Mouse (Mus musculus): Measurements from ENCODE around the gene Agl.
A peak's percentile ranks its signal among the peaks of the same experiment; 100 is the strongest.
"Not testable (repeated sequence)": the region's sequence is repeated elsewhere in the genome, so short reads cannot be mapped to it uniquely, and the experiment has no call there.

Gene Agl

DNA sequence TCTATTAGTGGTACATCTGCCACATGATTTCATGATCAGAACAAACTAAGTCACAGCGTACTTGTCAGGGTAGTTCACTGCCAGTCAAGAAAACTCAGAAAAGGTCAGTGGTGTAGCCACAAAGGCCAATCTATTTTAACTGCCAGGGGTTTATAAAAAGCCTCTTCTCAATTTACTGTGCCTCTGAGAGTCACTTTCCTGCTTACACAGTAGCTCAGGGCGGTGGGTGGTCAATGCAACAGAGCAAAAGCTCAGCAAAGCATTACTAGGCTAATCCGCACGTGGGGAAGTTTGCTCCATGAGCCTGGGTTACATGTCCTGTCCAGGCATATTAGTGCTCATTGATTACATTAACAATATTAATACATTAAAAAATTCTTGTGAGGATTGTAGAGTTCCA lies 8.0 kb upstream of the Agl start:
- no peak for DNase-seq (ENCODE audit: low read depth)

DNA sequence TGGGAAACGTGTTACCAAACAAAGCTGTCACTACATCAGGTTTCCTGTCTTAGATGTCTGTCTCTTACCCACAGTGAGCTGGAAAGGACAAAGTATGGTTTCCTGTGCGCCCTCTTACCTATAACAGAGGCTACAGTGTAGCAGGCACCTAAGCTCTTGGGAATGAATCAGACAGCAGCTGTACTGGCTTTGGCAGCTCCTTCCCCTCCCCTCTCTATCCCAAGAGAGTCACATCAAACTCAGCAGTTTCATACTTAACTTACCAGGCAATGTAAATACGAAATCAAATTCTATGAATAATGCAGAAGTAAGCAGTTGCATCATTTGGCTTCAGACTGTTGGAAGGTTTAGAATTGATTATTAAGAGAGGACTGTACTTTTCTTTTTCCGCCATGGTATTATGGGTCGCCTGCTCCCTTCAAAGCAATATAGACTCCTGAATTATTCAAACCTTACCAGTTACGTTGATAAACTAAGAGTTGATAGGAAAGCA lies 7.4 kb upstream of the Agl start:
- no peak for DNase-seq (ENCODE audit: low read depth)

DNA sequence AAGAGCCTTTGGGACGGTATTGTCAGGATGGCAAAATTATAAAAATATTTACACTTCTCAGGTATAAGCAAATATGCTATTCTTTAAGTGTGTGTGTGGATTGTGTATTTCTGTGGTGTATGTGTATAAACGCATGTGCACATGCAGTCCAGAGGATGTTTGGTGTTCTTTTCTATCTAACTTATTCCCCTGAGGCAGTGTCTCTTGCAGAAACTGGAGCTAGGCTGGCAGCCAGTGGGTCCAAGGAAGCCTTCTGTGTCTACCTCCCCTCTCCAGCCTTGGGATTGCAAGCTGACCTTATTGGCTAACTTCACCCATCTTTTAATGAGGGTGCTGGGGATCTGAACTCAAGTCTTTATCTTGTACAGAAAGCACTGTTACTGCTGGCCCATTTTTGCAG lies 5.0 kb upstream of the Agl start:
- no peak for DNase-seq (ENCODE audit: low read depth)

DNA sequence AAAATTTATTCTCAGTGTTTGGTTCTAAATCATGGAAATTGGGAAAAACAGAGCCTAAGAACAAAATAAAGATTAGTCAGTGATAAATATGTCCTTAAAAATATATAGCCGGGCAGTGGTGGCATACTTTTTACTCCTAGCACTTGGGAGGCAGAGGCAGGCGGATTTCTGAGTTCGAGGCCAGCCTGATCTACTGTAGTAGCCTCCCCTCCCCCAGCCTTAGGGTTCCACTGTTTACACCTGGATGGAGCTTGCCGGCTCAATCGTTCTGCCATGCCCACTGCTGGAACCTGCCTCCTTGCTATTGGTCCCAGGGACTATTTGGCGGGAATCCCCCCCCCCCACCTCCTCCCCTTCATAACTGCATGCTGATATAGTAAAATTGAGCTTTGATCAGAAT lies 2.4 kb upstream of the Agl start:
- not testable (repeated sequence) for DNase-seq (ENCODE audit: low read depth)

DNA sequence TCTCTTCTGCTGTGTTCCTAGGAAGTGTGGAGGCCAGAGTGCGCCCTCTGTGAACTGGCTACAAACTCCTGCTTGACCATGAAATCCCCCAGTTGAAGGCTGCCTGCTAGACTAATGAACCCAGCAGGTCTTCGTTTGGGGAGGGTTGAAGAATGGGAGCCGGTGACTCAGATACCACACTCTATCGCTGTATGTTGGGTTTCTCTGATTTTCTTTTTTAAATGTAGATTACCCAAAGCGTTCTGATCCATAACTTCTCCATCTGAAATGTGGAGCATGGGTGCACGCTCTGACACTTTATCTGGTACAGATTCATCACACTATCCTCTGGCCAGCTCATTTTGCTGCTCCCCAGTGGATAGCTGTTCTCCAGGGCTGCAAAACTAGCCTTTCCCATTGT lies 1.3 kb upstream of the Agl start:
- DNase-seq (ENCODE audit: low read depth) = no peak

DNA sequence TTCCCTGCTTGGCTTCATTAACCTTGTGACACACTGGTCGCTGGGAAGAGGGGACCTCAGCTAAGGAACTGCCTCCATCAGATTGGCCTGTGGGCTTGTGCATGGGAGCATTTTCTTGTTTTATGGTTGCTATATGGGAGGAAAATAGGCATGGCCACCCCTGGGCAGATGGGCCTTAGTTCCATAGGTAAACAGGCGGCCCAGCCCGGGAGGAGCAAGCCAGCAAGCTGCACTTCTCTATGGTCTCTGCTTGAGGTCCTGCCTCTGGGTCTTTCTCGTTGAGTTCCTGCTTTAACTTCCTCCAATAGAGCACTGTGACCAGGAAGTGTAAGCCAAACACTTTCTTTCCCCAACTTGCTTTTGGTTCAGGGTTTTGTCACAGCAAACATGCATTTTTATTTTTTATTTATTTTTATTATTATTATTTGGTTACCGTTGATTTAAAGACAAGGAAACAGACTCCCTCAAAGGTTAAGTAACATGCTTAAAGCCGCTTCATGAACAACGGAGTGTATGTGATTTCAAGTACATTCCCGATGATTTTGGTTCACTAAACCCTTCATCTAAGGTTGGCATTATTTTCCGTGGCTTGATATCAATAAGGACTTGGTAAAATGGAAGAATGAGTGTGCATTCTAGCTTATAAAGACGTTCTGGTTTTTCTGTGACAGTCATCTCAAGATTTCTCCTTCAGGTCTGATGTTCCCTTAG lies 696 bp upstream of the Agl start:
- DNase-seq (ENCODE audit: low read depth) = no peak

DNA sequence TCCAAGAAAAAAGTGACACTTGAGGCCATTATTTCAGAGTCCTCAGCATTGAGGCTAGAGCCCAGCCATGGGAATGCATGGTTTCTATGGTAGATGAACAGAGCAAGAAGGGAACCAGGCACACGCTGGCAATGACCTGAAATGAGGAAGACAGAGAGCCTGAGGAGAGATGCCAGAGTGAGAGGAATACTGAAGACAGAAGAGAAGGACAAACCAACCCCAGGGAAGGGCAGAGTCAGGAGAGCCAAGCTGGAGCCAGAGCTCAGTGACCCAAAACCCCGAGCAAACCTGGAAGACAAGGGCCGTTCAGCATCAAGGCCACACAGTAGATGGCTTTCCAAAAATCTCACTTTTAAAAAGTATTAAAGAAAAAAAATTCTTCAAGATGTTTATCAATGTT lies 2.1 kb downstream of the Agl start:
- DNase-seq (ENCODE audit: low read depth) = no peak

DNA sequence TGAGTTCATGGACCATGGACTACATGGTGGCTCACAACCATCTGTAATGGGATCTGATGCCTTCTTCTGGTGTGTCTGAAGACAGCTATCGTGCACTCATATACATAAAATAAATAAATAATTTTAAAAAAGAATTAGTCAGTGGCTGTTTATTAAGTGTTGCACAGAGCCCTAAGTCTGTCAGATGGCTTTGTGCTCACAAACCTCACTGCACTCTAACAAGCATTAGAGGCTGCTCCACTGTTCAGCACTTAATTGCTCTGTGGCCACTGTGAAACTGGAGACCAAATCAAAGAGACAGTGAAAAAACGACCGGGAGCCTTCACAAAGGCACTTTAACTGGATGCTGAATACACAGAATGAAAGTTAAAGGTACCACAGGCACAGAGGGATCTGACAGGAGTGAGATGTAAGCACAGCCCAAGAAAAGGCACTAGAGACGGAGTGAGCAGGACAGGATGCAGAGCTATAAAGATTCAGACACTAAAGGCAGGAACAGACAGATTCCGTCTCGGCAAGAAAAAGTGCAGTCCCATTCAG lies 3.1 kb downstream of the Agl start:
- DNase-seq (ENCODE audit: low read depth) = no peak

DNA sequence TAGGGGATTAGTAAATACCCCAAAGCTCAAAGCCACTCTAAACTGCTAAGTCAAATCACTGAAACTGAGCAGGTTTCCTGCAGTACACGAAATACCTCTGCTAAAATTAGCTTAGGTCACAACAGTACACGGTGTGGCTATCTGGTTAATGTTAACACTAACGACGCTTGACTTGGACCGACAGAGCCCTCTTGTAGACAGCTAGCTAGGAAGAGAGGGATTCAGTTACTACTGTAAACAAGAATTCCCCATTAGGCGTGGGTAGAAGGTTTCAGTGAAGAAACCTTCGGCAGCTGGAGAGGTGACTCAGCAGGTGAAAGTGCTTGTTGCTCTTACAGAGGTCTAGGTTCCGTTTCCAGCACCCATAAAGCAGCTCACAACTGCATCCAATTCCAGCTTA lies 6.2 kb downstream of the Agl start:
- DNase-seq (ENCODE audit: low read depth) = no peak

DNA sequence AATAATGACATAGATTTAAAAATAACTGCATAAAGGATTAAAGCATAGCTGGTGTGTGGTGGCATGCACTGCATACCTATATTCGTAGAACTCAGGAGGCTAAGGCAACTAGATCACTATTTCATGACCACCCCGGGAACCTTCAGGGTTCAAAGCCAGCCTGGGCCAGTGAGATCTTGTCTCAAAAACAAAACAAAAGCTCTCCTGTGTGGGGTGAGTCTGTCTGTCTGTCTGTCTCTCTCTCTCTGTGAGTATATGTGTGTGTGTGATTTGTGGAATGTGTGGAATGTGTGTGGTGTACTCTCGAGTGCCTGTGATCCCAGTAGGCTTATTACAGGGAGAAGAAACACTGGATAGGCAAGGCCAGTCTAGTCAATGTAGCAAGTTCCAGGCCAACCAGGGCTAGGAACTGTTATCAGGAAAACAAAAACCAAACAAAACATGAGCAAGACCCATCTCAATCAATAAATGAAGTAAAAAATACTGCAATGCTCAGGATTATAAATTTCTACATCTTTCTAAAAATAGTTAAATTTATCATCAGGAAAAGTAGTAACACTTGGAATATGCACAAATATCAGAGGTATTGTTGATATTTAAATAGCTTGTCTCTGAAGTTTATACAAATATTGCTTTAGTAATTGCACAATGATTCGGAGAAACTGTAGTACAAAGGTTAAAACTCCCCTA lies 9.0 kb downstream of the Agl start:
- no peak for DNase-seq (ENCODE audit: low read depth)

DNA sequence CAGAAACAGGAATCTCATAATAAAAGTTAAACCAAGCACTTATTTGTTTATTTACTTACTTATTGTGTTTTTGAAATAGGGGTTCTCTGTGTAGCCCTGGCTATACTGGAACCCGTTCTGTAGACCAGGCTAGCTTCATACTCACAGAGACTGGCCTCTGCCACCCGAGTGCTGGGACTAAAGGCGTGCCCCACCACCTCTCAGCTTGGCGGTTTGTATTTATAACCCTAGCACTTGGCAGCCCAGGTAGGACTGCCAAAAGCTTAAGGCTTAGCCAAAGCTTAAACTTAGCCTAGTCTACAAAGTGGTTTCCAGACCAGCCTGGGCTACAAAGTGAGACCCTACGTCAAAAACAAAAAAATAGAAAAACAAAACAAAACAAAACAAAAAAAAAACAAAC lies 19.1 kb downstream of the Agl start:
- no peak for DNase-seq (ENCODE audit: low read depth)

DNA sequence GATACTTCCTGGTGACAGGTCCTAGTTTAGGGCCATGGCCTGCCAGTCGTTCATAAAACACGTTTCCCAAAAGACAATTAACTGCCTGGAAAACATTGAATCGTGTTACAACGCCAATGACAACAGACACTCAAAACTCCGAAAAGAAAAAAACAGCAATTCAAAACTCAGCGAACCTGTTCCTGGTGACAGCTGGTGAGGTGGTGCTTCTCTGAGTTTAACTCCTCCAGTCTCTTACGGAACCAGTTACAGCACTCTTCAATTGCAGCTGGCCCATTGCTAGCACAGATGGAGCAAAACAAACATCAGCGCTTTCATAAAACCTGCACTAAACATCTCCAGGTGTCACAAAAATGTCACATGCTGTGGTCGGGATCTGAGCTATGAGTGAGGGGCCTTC lies 21.4 kb downstream of the Agl start:
- no peak for DNase-seq (ENCODE audit: low read depth)

DNA sequence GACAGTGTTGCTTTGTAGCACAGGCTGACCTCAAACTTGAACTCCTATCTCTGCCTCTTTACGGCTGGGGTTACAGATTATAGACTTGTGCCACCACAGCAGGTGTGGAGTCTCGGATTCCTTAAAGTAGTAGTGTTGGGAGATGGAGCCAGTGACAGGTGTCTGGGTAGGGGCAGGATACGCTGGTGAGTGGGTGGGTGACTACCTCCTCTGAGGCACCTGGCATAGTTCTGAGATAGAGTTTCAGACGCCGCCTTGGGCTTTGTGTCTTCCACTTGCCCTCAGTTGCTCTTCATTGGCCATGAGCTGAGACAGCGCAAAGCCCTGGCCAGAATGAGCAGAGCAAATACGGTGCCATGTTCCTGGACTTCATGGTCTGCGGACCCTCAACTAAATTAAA lies 22.1 kb downstream of the Agl start:
- DNase-seq (ENCODE audit: low read depth) = no peak

DNA sequence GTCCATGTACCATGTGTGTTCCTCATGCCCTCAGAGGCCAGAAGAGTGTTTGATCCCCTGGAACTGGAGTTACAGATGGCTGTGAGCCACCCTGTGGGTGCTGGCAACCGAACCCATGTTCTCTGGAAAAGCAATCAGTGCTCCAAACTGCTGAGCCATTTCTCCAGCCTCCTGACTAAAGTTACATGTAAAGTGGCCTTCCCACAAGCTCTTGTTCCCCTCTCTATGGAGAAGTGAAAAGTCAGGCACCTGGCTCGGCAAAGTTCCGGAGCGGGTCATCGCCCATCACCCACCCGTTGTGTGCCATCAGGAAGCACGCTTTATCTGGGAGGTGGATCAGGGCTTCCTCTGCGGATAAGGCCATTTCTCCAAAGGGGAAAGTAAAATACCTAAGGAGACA lies 23.2 kb downstream of the Agl start:
- DNase-seq (ENCODE audit: low read depth) = no peak

DNA sequence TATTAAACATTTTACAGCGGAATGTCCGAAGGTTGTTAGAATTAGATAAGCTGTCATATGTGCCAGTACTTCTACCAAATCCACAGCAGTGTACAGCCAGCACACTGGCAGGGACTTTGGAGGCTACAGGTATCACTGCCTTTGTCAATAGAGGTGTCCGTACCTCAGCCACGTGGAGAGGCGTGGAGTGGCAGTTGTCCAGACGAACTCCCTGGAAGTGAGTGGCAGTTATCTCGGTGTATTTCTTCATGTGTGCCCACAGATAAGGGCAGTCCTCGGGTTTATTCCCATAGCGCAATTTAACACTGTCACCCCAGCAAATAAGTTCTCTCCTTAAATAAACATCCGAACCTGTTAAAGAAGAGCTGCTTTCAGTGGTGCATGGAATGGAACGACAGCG lies 23.7 kb downstream of the Agl start:
- DNase-seq (ENCODE audit: low read depth) = no peak

DNA sequence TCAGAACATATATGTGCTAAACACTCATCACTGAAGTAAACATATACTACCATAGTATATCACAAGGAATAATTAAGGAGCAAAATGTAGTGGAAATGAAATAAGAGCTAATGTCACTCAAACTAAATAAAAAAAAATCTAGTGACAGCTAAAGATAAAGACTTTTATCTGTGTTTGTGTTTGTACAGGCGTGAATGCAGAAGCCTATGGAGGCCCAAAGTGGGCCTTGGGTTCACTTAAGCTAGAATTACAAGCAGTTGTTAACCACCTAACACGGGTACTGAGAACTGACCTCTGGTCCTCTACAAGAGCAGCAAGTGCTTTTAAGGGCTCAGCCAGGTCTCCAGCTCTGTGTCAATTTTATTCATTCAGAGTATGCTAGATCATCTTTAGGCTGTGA lies 31.0 kb downstream of the Agl start:
- DNase-seq (ENCODE audit: low read depth) = no peak

DNA sequence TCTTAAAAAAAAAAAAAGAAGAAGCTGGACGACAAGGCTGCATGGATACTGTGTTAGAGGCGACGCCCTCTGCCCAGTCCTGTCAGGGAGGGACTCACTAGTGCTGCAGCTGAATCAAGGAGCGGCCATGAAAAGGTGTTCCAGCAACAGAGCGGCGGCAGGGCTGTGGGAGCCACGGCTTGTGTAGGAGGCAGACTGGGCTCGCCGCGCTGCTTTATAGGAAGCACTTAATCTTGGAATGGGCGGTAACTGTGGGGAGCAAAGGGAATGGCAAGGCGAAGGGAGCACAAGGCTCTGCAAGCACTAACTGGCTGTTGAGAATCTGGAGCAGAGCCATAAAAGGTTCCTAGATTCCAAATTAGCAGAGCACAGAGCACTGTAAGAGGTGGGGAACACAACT lies 34.1 kb downstream of the Agl start:
- DNase-seq (ENCODE audit: low read depth) = no peak

DNA sequence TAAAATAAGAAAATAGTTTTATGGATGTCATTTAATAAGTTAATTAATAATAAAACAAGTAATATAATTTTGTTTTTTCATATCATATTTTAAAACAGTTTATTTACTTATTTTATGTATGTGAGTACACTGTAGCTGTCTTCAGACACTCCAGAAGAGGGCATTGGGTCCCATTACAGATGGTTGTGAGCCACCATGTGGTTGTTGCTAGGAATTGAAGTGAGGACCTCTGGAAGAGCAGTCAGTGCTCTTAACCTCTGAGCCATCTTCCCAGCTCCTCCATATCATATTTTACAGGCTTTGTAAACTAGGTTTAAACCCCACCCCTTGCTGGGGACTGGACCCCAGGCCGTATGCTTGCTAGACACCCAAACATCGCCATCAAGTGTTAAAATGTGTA lies 36.4 kb downstream of the Agl start:
- DNase-seq (ENCODE audit: low read depth) = no peak

DNA sequence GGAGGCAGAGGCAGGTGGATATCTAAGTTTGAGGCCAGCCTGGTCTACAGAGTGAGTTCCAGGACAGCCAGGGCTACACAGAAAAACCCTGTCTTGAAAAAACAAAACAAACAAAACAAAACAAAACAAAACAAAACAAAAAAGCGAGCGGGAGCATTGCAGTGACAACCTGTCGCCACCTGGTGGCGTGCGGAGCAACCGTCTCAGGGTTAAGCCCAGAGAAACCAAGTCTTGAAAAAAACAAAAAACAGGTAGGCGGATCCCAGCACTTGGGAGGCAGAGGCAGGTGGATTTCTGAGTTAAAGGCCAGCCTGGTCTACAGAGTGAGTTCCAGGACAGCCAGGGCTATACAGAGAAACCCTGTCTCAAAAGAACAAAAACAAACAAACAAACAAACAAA lies 41.0 kb downstream of the Agl start:
- peak; percentile 66 for DNase-seq (ENCODE audit: low read depth)

DNA sequence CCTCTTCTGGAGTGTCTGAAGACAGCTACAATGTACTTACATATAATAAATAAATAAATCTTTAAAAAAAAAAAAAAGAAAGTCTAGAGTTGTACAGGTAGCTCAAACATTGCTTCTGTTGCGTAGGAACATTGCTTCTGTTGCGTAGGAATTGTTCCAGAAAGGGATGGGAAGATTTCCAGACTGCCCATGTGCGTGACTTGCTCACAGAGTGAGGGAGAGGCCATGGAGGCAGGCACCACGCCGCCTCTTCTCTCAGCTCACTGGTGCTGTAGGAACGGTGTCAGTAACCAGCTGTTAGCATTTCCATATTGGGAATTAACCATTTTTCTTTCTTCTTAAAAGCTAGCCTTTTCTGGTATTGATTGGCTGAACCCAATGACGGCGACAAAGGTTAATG lies 55.1 kb downstream of the Agl start:
- DNase-seq (ENCODE audit: low read depth) = no peak

DNA sequence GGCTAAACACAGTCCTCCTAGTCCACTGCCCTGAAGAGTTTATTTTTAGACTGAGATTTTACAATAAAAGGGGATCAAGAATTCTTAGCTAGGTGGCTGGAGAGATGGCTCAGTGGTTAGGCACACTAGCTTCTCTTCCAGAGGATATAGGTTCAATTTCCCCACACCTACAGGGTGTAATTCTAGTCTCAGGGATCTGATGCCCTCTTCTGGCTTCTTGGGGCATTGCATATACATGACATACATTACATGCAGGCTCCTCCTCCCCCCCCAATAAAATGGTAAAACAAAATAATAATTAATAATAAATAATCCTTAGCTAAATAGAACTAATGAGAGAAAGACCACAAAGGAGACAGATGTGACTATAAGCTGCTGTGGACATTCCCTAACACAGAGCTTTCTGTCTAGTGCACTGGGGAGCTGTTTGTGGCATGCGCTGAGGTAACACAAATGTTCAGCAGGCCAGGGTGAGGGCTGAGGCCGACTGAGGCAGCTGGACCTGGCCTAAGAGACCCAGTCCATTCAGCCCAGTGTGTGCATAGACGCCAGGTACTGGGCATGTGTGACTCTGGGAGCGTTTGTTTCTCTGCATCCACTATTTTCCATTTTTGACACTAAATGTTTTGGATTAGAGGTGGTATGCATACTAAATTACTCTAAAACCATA lies 56.6 kb downstream of the Agl start:
- DNase-seq (ENCODE audit: low read depth) = peak; percentile 76

DNA sequence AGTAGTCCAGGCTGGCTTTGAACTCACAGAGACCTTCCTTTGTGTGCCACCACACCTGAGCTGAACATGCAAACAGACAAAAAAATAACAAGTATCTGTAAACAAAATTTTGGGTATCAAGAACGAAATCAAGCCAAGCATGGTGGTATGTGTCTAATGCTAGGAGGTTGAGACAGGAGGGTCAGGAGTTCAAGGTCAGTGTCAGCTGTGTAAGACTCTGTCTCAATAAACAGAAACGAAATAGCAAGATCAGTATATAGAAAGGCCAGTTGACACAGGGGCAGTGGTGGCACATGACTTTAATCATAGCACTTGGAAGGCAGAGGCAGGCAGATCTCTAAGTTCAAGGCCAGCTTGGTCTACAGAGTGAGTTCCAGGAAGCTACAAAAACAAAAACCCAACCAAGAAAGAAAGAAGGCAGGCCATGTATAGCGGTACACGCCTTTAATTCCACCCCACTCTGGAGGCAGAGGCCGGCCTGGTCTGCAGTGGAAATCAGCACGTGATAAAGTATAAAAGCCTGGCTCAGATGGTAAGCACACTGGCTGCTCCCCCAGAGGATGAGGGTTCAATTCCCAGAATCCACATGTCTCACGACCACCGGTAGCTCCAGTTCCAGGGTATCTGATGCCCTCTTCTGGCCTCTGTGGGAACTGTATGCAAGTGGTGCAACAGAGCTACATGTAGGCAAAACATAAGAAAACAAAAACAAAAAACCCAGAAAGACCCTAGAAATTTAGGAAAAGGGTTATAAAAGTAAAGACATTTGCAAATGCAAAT lies 59.4 kb downstream of the Agl start:
- peak; percentile 50 for DNase-seq (ENCODE audit: low read depth)
